Mouse (Mus musculus): ENCODE data around the gene Tcirg1. TPM values are rescaled to one million over a fixed set of nuclear protein-coding genes. Genes with fewer than 3 reads are reported as not detected.

Gene Tcirg1
- polyA plus RNA-seq, 1 experiment from 2014 or later = 52.4 TPM

- no peak for ATAC-seq (ENCODE audit: insufficient number of reproducible peaks, low FRiP score, low TSS enrichment, low read depth)
- no peaks in the 10 kb centered on the region for H3K27me3 ChIP-seq
- no peaks in the 10 kb centered on the region for H3K36me3 ChIP-seq
- no peak overlapping the region for H3K27ac ChIP-seq
- peaks cover 7% of the 10 kb centered on the region for H3K4me1 ChIP-seq
- no peak overlapping the region for H3K4me3 ChIP-seq
- 79% methylated on average over 10 of the region's 10 CpGs for WGBS
- no peak overlapping the region for H3K9ac ChIP-seq
- H3K4me2 ChIP-seq = no peak overlapping the region
- H3K9me3 ChIP-seq = no peaks in the 10 kb centered on the region
Measured at GRCm38 (mm10) chr19:3846676-3847604, 60.0 kb downstream of the Tcirg1 start.

Other genes with a start within 250 kb of the Tcirg1 start
- 6.6 and 6.8 TPM in 2 replicates for gene Lrp5, start 220.6 kb downstream of the Tcirg1 start, polyA plus RNA-seq (2015; fragmentation: Nextera tagmentation; extraction: Ambion mirVana)
- 60.5 and 69.0 TPM in 2 replicates for gene 1810055G02Rik, start 198.8 kb downstream of the Tcirg1 start, polyA plus RNA-seq (2015; fragmentation: Nextera tagmentation; extraction: Ambion mirVana)
- gene Kmt5b, start 139.7 kb downstream of the Tcirg1 start, polyA plus RNA-seq (2015; fragmentation: Nextera tagmentation; extraction: Ambion mirVana) = 25.2 and 29.0 TPM in 2 replicates
- 32.3 and 32.7 TPM in 2 replicates for gene Chka, start 55.4 kb downstream of the Tcirg1 start, polyA plus RNA-seq (2015; fragmentation: Nextera tagmentation; extraction: Ambion mirVana)
- 244 and 254 TPM in 2 replicates for gene Ndufs8, start 5.6 kb upstream of the Tcirg1 start, polyA plus RNA-seq (2015; fragmentation: Nextera tagmentation; extraction: Ambion mirVana)
- 2.7 and 4.2 TPM in 2 replicates for gene Aldh3b1, start 22.7 kb upstream of the Tcirg1 start, polyA plus RNA-seq (2015; fragmentation: Nextera tagmentation; extraction: Ambion mirVana)
- 26.1 and 30.5 TPM in 2 replicates for gene Unc93b1, start 28.1 kb upstream of the Tcirg1 start, polyA plus RNA-seq (2015; fragmentation: Nextera tagmentation; extraction: Ambion mirVana)
- gene Aldh3b3, start 51.5 kb upstream of the Tcirg1 start, polyA plus RNA-seq (2015; fragmentation: Nextera tagmentation; extraction: Ambion mirVana) = 3.7 and 6.7 TPM in 2 replicates
- 35.9 and 37.2 TPM in 2 replicates for gene Aldh3b2, start 65.2 kb upstream of the Tcirg1 start, polyA plus RNA-seq (2015; fragmentation: Nextera tagmentation; extraction: Ambion mirVana)
- 5.9 and 7.5 TPM in 2 replicates for gene Acy3, start 79.4 kb upstream of the Tcirg1 start, polyA plus RNA-seq (2015; fragmentation: Nextera tagmentation; extraction: Ambion mirVana)
- gene Tbx10, start 85.6 kb upstream of the Tcirg1 start, polyA plus RNA-seq (2015; fragmentation: Nextera tagmentation; extraction: Ambion mirVana) = not detected in 2 replicates
- 31.5 and 33.4 TPM in 2 replicates for gene Nudt8, start 93.4 kb upstream of the Tcirg1 start, polyA plus RNA-seq (2015; fragmentation: Nextera tagmentation; extraction: Ambion mirVana)
- gene Gm49405, start 93.5 kb upstream of the Tcirg1 start, polyA plus RNA-seq (2015; fragmentation: Nextera tagmentation; extraction: Ambion mirVana) = 3.3 and 3.5 TPM in 2 replicates
- 3.8 and 4.4 TPM in 2 replicates for gene Doc2g, start 96.2 kb upstream of the Tcirg1 start, polyA plus RNA-seq (2015; fragmentation: Nextera tagmentation; extraction: Ambion mirVana)
- 193 and 209 TPM in 2 replicates for gene Ndufv1, start 105.7 kb upstream of the Tcirg1 start, polyA plus RNA-seq (2015; fragmentation: Nextera tagmentation; extraction: Ambion mirVana)
- gene Gstp1, start 130.9 kb upstream of the Tcirg1 start, polyA plus RNA-seq (2015; fragmentation: Nextera tagmentation; extraction: Ambion mirVana) = 488 and 537 TPM in 2 replicates
- gene Gstp2, start 138.9 kb upstream of the Tcirg1 start, polyA plus RNA-seq (2015; fragmentation: Nextera tagmentation; extraction: Ambion mirVana) = 1.4 and 2.3 TPM in 2 replicates
- gene Gstp3, start 152.4 kb upstream of the Tcirg1 start, polyA plus RNA-seq (2015; fragmentation: Nextera tagmentation; extraction: Ambion mirVana) = 0.46 and 0.65 TPM in 2 replicates
- gene Cabp2, start 174.4 kb upstream of the Tcirg1 start, polyA plus RNA-seq (2015; fragmentation: Nextera tagmentation; extraction: Ambion mirVana) = not detected in 2 replicates
- 82.7 and 85.6 TPM in 2 replicates for gene Cdk2ap2, start 190.0 kb upstream of the Tcirg1 start, polyA plus RNA-seq (2015; fragmentation: Nextera tagmentation; extraction: Ambion mirVana)
- gene Pitpnm1, start 192.9 kb upstream of the Tcirg1 start, polyA plus RNA-seq (2015; fragmentation: Nextera tagmentation; extraction: Ambion mirVana) = 5.6 and 6.2 TPM in 2 replicates
- gene Aip, start 218.7 kb upstream of the Tcirg1 start, polyA plus RNA-seq (2015; fragmentation: Nextera tagmentation; extraction: Ambion mirVana) = 95.5 and 97.7 TPM in 2 replicates
- gene Gpr152, start 232.7 kb upstream of the Tcirg1 start, polyA plus RNA-seq (2015; fragmentation: Nextera tagmentation; extraction: Ambion mirVana) = not detected in 2 replicates
- gene Cabp4, start 236.9 kb upstream of the Tcirg1 start, polyA plus RNA-seq (2015; fragmentation: Nextera tagmentation; extraction: Ambion mirVana) = 0.05 and 0.06 TPM in 2 replicates
- gene Coro1b, start 241.5 kb upstream of the Tcirg1 start, polyA plus RNA-seq (2015; fragmentation: Nextera tagmentation; extraction: Ambion mirVana) = 169 and 170 TPM in 2 replicates
- 7.4 and 9.5 TPM in 2 replicates for gene Ptprcap, start 246.5 kb upstream of the Tcirg1 start, polyA plus RNA-seq (2015; fragmentation: Nextera tagmentation; extraction: Ambion mirVana)